Mouse (Mus musculus): Measurements from ENCODE around the gene Epb41l4b. TPM values are rescaled to one million over a fixed set of nuclear protein-coding genes. Genes with fewer than 3 reads are reported as not detected.

The Epb41l4b gene
- polyA plus RNA-seq, 1 experiment from 2014 or later, result 3.1 TPM

- H3K9ac ChIP-seq, result no peak overlapping the region
- H3K4me3 ChIP-seq, result no peak overlapping the region
- no peaks in the 10 kb centered on the region for H3K27me3 ChIP-seq
- H3K4me1 ChIP-seq, result 0 out of 2 replicates have a peak, but pooled peaks cover 6% of the 10 kb centered on the region
- 47% methylated on average over 5 of the region's 5 CpGs for WGBS
- ATAC-seq (ENCODE audit: insufficient number of reproducible peaks, insufficient read depth, low FRiP score, low TSS enrichment, low read depth), result no peak
- no peaks in the 10 kb centered on the region for H3K9me3 ChIP-seq
- no peaks in the 10 kb centered on the region for H3K36me3 ChIP-seq
- no peak overlapping the region for H3K27ac ChIP-seq
- no peak overlapping the region for H3K4me2 ChIP-seq
Measured at GRCm38 (mm10) chr4:57049281-57049921, 93.8 kb downstream of the Epb41l4b start.

- no peak overlapping the region for H3K9ac ChIP-seq
- no peak overlapping the region for H3K4me3 ChIP-seq
- H3K36me3 ChIP-seq, result no peaks in the 10 kb centered on the region
- H3K27ac ChIP-seq, result no peak overlapping the region
- H3K4me2 ChIP-seq, result no peak overlapping the region
- WGBS, result 54% methylated on average over 6 of the region's 6 CpGs
- no peak for ATAC-seq (ENCODE audit: insufficient number of reproducible peaks, insufficient read depth, low FRiP score, low TSS enrichment, low read depth)
- 0 out of 2 replicates have a peak, but pooled peaks cover 6% of the 10 kb centered on the region for H3K4me1 ChIP-seq
- H3K9me3 ChIP-seq, result no peaks in the 10 kb centered on the region
- no peaks in the 10 kb centered on the region for H3K27me3 ChIP-seq
Measured at GRCm38 (mm10) chr4:57048566-57048965, 94.7 kb downstream of the Epb41l4b start.

GRCm38 (mm10) chr4:57046160-57046571, 97.1 kb downstream of the Epb41l4b start:
- WGBS, result 87% methylated on average over 9 of the region's 9 CpGs

GRCm38 (mm10) chr4:57043621-57044020, 99.6 kb downstream of the Epb41l4b start:
- no peak overlapping the region for H3K4me2 ChIP-seq
- 89% methylated on average over 8 of the region's 8 CpGs for WGBS
- H3K27me3 ChIP-seq, result 0 out of 2 replicates have a peak, but pooled peaks cover under 1% of the 10 kb centered on the region
- no peak overlapping the region for H3K9ac ChIP-seq
- H3K36me3 ChIP-seq, result no peaks in the 10 kb centered on the region
- H3K27ac ChIP-seq, result no peak overlapping the region
- 0 out of 2 replicates have a peak, but pooled peaks cover 2% of the 10 kb centered on the region for H3K9me3 ChIP-seq
- no peak overlapping the region for H3K4me3 ChIP-seq
- no peak for ATAC-seq (ENCODE audit: insufficient number of reproducible peaks, insufficient read depth, low FRiP score, low TSS enrichment, low read depth)
- peaks cover 11% of the 10 kb centered on the region for H3K4me1 ChIP-seq

More at GRCm38 (mm10) chr4:57046160-57046571, 97.1 kb downstream of the Epb41l4b start:
- Histone ChIP-seq H3K9ac (no peak overlapping the region), H3K27ac (no peak overlapping the region), H3K9me3 (0 out of 2 replicates have a peak, but pooled peaks cover 2% of the 10 kb centered on the region), H3K4me3 (no peak overlapping the region), H3K27me3 (no peaks in the 10 kb centered on the region), H3K36me3 (no peaks in the 10 kb centered on the region), H3K4me1 (0 out of 2 replicates have a peak, but pooled peaks cover 6% of the 10 kb centered on the region), H3K4me2 (no peak overlapping the region)
- ATAC-seq (ENCODE audit: insufficient number of reproducible peaks, insufficient read depth, low FRiP score, low TSS enrichment, low read depth), result no peak

GRCm38 (mm10) chr4:57041661-57042060, 101.6 kb downstream of the Epb41l4b start:
- Histone ChIP-seq H3K9ac (no peak overlapping the region), H3K4me1 (peaks cover 9% of the 10 kb centered on the region), H3K27ac (no peak overlapping the region), H3K4me2 (no peak overlapping the region), H3K36me3 (no peaks in the 10 kb centered on the region), H3K27me3 (peaks cover 4% of the 10 kb centered on the region; the same call in 1 of the 2 replicates), H3K4me3 (no peak overlapping the region), H3K9me3 (0 out of 2 replicates have a peak, but pooled peaks cover 2% of the 10 kb centered on the region)
- ATAC-seq (ENCODE audit: insufficient number of reproducible peaks, insufficient read depth, low FRiP score, low TSS enrichment, low read depth), result no peak
- 89% methylated on average over 6 of the region's 6 CpGs for WGBS

GRCm38 (mm10) chr4:57041211-57041610, 102.0 kb downstream of the Epb41l4b start:
- no peak for ATAC-seq (ENCODE audit: insufficient number of reproducible peaks, insufficient read depth, low FRiP score, low TSS enrichment, low read depth)
- WGBS, result 93% methylated on average over 4 of the region's 4 CpGs

GRCm38 (mm10) chr4:57040481-57040880, 102.8 kb downstream of the Epb41l4b start:
- WGBS, result 67% methylated on average over 8 of the region's 8 CpGs
- H3K4me1 ChIP-seq, result peaks cover 9% of the 10 kb centered on the region
- H3K9me3 ChIP-seq, result 0 out of 2 replicates have a peak, but pooled peaks cover 2% of the 10 kb centered on the region
- no peak overlapping the region for H3K4me3 ChIP-seq
- no peak for ATAC-seq (ENCODE audit: insufficient number of reproducible peaks, insufficient read depth, low FRiP score, low TSS enrichment, low read depth)
- H3K27me3 ChIP-seq, result peaks cover 4% of the 10 kb centered on the region; the same call in 1 of the 2 replicates
- H3K36me3 ChIP-seq, result no peaks in the 10 kb centered on the region
- H3K4me2 ChIP-seq, result no peak overlapping the region
- H3K9ac ChIP-seq, result no peak overlapping the region
- H3K27ac ChIP-seq, result no peak overlapping the region

More at GRCm38 (mm10) chr4:57041211-57041610, 102.0 kb downstream of the Epb41l4b start:
- Histone ChIP-seq H3K4me3 (no peak overlapping the region), H3K27ac (no peak overlapping the region), H3K9ac (no peak overlapping the region), H3K36me3 (no peaks in the 10 kb centered on the region), H3K4me1 (peaks cover 9% of the 10 kb centered on the region), H3K4me2 (no peak overlapping the region), H3K27me3 (peaks cover 4% of the 10 kb centered on the region; the same call in 1 of the 2 replicates), H3K9me3 (0 out of 2 replicates have a peak, but pooled peaks cover 2% of the 10 kb centered on the region)

GRCm38 (mm10) chr4:57039127-57040031, 103.9 kb downstream of the Epb41l4b start:
- H3K27ac ChIP-seq, result no peak overlapping the region
- H3K4me1 ChIP-seq, result peaks cover 9% of the 10 kb centered on the region
- peak overlapping the region; percentile 61 for H3K4me2 ChIP-seq
- H3K27me3 ChIP-seq, result peaks cover 4% of the 10 kb centered on the region; the same call in 1 of the 2 replicates
- 11% methylated on average over 23 of the region's 23 CpGs for WGBS
- peak overlapping the region; percentile 58 for H3K9ac ChIP-seq
- ATAC-seq (ENCODE audit: insufficient number of reproducible peaks, insufficient read depth, low FRiP score, low TSS enrichment, low read depth), result 0 out of 2 replicates have a peak, but pooled peaks have one; percentile 64
- peak overlapping the region; percentile 27 for H3K4me3 ChIP-seq
- H3K36me3 ChIP-seq, result no peaks in the 10 kb centered on the region
- 0 out of 2 replicates have a peak, but pooled peaks cover 2% of the 10 kb centered on the region for H3K9me3 ChIP-seq

GRCm38 (mm10) chr4:57037554-57037953, 105.7 kb downstream of the Epb41l4b start:
- H3K27ac ChIP-seq, result no peak overlapping the region
- 0 out of 2 replicates have a peak, but pooled peaks cover 2% of the 10 kb centered on the region for H3K9me3 ChIP-seq
- no peak overlapping the region for H3K4me3 ChIP-seq
- no peak overlapping the region for H3K9ac ChIP-seq
- 69% methylated on average over 7 of the region's 7 CpGs for WGBS
- H3K27me3 ChIP-seq, result peaks cover 4% of the 10 kb centered on the region; the same call in 1 of the 2 replicates
- H3K36me3 ChIP-seq, result no peaks in the 10 kb centered on the region
- H3K4me1 ChIP-seq, result peaks cover 9% of the 10 kb centered on the region
- no peak for ATAC-seq (ENCODE audit: insufficient number of reproducible peaks, insufficient read depth, low FRiP score, low TSS enrichment, low read depth)
- no peak overlapping the region for H3K4me2 ChIP-seq

GRCm38 (mm10) chr4:57034169-57034568, 109.1 kb downstream of the Epb41l4b start:
- H3K27ac ChIP-seq, result no peak overlapping the region
- H3K9me3 ChIP-seq, result no peaks in the 10 kb centered on the region
- H3K36me3 ChIP-seq, result no peaks in the 10 kb centered on the region
- no peak overlapping the region for H3K4me2 ChIP-seq
- H3K27me3 ChIP-seq, result peaks cover 4% of the 10 kb centered on the region; the same call in 1 of the 2 replicates
- no peak overlapping the region for H3K4me3 ChIP-seq
- WGBS, result 70% methylated on average over 4 of the region's 5 CpGs
- no peak for ATAC-seq (ENCODE audit: insufficient number of reproducible peaks, insufficient read depth, low FRiP score, low TSS enrichment, low read depth)
- H3K9ac ChIP-seq, result no peak overlapping the region
- H3K4me1 ChIP-seq, result peaks cover 1% of the 10 kb centered on the region; the same call in 1 of the 2 replicates

GRCm38 (mm10) chr4:57031440-57031839, 111.8 kb downstream of the Epb41l4b start:
- H3K4me1 ChIP-seq, result no peaks in the 10 kb centered on the region
- H3K27ac ChIP-seq, result no peak overlapping the region
- no peak overlapping the region for H3K9ac ChIP-seq
- H3K27me3 ChIP-seq, result no peaks in the 10 kb centered on the region
- H3K36me3 ChIP-seq, result no peaks in the 10 kb centered on the region
- ATAC-seq (ENCODE audit: insufficient number of reproducible peaks, insufficient read depth, low FRiP score, low TSS enrichment, low read depth), result no peak
- H3K9me3 ChIP-seq, result no peaks in the 10 kb centered on the region
- 66% methylated on average over 4 of the region's 4 CpGs for WGBS
- H3K4me3 ChIP-seq, result no peak overlapping the region
- H3K4me2 ChIP-seq, result no peak overlapping the region

All from embryonic facial prominence, embryonic 13.5 days (tissue).